Mouse (Mus musculus): ENCODE measurements around the gene Zfp706. TPM values are rescaled to one million over a fixed set of nuclear protein-coding genes. Genes with fewer than 3 reads are reported as not detected.
A peak's percentile ranks its signal among the peaks of the same experiment; 100 is the strongest.

Zfp706 gene
- polyA plus RNA-seq, 1 experiment from 2014 or later = 495 TPM

- DNase-seq (ENCODE audit: low spot score) = no peak
- no peak overlapping the region for H3K4me3 ChIP-seq
- H3K36me3 ChIP-seq = no peaks in the 10 kb centered on the region
- WGBS = 51% methylated on average over 6 of the region's 6 CpGs
- H3K9me3 ChIP-seq = no peaks in the 10 kb centered on the region
- H3K27ac ChIP-seq = peak overlapping the region; percentile 89; the same call in 1 of the 2 replicates
- no peaks in the 10 kb centered on the region for H3K27me3 ChIP-seq (ENCODE audit: insufficient read depth, poor library complexity, severe bottlenecking)
- peaks cover 72% of the 10 kb centered on the region for H3K4me1 ChIP-seq
These were observed 22.0 kb downstream of the Zfp706 start for GRCm38 (mm10) chr15:36985567-36985925.

GRCm38 (mm10) chr15:36984921-36985566 lies 22.5 kb downstream of the Zfp706 start:
- 69% methylated on average over 1 of the region's 1 CpGs for WGBS
- H3K4me3 ChIP-seq = no peak overlapping the region; the same call in 1 of the 2 replicates
- peak overlapping the region; percentile 89 for H3K27ac ChIP-seq
- peaks cover 76% of the 10 kb centered on the region for H3K4me1 ChIP-seq
- H3K27me3 ChIP-seq (ENCODE audit: insufficient read depth, poor library complexity, severe bottlenecking) = no peaks in the 10 kb centered on the region
- H3K9me3 ChIP-seq = no peaks in the 10 kb centered on the region
- no peak for DNase-seq (ENCODE audit: low spot score)
- H3K36me3 ChIP-seq = no peaks in the 10 kb centered on the region

- Histone ChIP-seq H3K27me3 (ENCODE audit: insufficient read depth, poor library complexity, severe bottlenecking) (no peaks in the 10 kb centered on the region), H3K4me1 (peaks cover 68% of the 10 kb centered on the region), H3K36me3 (no peaks in the 10 kb centered on the region), H3K9me3 (no peaks in the 10 kb centered on the region), H3K27ac (peak overlapping the region; percentile 89), H3K4me3 (no peak overlapping the region)
- DNase-seq (ENCODE audit: low spot score) = no peak
- 81% methylated on average over 3 of the region's 3 CpGs for WGBS
These were observed 24.1 kb downstream of the Zfp706 start for GRCm38 (mm10) chr15:36983455-36983854.

DNA sequence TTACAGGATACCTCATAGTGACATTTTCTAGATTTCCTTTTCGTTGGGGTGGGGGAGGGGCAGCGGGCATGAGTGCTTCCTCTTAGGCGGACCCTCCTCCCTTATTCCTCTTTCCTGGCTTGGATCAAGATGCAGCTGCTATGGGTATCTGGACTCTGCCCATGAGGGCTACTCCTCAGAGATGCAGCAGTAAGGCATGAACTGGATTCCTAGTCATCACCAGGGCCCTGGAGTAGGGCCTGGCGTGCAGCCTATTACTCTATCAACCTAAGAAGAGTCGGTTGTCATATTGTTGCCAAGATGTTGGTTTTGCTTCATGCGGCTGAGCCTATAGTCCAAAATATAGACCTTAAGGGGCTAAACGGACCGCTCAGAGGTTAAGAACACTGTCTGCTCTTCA lies 27.3 kb downstream of the Zfp706 start:
- no peak for DNase-seq (ENCODE audit: low spot score)
- Histone ChIP-seq H3K36me3 (no peaks in the 10 kb centered on the region), H3K4me1 (peaks cover 38% of the 10 kb centered on the region), H3K4me3 (peak overlapping the region; percentile 45), H3K9me3 (no peaks in the 10 kb centered on the region), H3K27ac (peak overlapping the region; percentile 74), H3K27me3 (ENCODE audit: insufficient read depth, poor library complexity, severe bottlenecking) (no peaks in the 10 kb centered on the region)
- WGBS = 42% methylated on average over 8 of the region's 8 CpGs

DNA sequence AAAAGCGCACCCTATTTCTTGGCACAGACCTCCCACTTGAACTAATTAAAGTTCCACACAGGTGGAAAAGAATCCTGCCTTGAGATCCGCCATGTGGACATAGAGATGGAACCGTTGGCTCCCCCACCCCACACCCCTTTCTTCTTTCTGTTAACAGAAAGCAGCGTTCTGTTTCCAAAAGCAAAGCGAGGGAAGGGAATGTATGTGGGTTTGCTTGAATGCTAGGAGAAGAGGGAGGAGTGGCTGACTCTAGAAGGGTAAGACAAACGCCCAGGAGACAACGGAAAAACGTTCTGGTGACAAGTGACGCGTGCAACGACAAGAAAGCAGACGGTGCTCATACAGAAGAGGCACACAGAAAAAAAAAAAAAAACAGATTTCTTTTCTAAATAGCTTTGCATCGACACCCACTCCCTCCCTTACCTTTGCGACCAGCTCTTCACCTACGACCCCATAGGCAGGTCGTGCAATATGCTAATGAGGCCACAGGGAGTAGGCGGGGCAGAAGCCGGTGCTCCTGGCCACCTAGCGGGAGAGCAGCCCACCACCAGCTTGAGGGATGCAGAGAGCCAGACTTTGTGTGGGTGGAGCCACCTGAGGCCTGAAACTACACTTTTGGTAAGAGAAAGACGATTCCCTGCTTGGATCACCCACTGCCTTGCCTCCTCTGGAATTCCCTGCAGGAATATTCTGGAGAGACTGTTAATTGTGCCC lies 27.9 kb downstream of the Zfp706 start:
- no peaks in the 10 kb centered on the region for H3K27me3 ChIP-seq (ENCODE audit: insufficient read depth, poor library complexity, severe bottlenecking)
- WGBS = 5% methylated on average over 20 of the region's 20 CpGs
- H3K36me3 ChIP-seq = no peaks in the 10 kb centered on the region
- peak; percentile 92 for DNase-seq (ENCODE audit: low spot score)
- peak overlapping the region; percentile 45 for H3K4me3 ChIP-seq
- H3K9me3 ChIP-seq = no peaks in the 10 kb centered on the region
- peaks cover 38% of the 10 kb centered on the region for H3K4me1 ChIP-seq
- H3K27ac ChIP-seq = peak overlapping the region; percentile 74

DNA sequence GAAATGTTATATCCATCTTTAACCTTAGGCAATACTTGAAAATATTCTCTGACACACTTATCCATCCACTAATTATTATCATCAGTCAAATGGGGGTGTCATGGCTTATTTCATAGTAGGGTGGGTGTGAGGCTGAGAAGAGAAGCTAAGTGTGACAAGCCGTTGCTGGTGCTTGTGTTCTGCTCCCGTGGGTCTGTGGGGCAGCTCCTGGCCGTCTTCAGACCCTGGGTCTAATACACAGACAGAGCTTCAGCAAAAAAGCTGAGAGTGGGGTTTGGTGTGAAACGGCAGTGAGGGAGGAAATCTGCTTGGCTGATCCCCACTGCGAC lies 28.4 kb downstream of the Zfp706 start:
- H3K27ac ChIP-seq = peak overlapping the region; percentile 74
- WGBS = 42% methylated on average over 5 of the region's 5 CpGs

GRCm38 (mm10) chr15:36977823-36978222 lies 29.8 kb downstream of the Zfp706 start:
- no peak overlapping the region for H3K27ac ChIP-seq
- H3K9me3 ChIP-seq = no peaks in the 10 kb centered on the region
- 75% methylated on average over 8 of the region's 8 CpGs for WGBS
- H3K4me3 ChIP-seq = no peak overlapping the region
- H3K36me3 ChIP-seq = no peaks in the 10 kb centered on the region
- H3K4me1 ChIP-seq = peaks cover 39% of the 10 kb centered on the region
- DNase-seq (ENCODE audit: low spot score) = no peak
- no peaks in the 10 kb centered on the region for H3K27me3 ChIP-seq (ENCODE audit: insufficient read depth, poor library complexity, severe bottlenecking)

More for the DNA sequence above, 28.4 kb downstream of the Zfp706 start:
- Histone ChIP-seq H3K9me3 (no peaks in the 10 kb centered on the region), H3K4me3 (peak overlapping the region; percentile 45), H3K36me3 (no peaks in the 10 kb centered on the region), H3K4me1 (peaks cover 38% of the 10 kb centered on the region), H3K27me3 (ENCODE audit: insufficient read depth, poor library complexity, severe bottlenecking) (no peaks in the 10 kb centered on the region)
- DNase-seq (ENCODE audit: low spot score) = no peak

GRCm38 (mm10) chr15:36975690-36976089 lies 31.9 kb downstream of the Zfp706 start:
- H3K9me3 ChIP-seq = no peaks in the 10 kb centered on the region
- 0 out of 2 replicates have a peak overlapping the region, but pooled peaks have one; percentile 42 for H3K27ac ChIP-seq
- H3K4me3 ChIP-seq = no peak overlapping the region
- DNase-seq (ENCODE audit: low spot score) = no peak
- H3K4me1 ChIP-seq = peaks cover 35% of the 10 kb centered on the region
- WGBS = 80% methylated on average over 5 of the region's 5 CpGs
- no peaks in the 10 kb centered on the region for H3K27me3 ChIP-seq (ENCODE audit: insufficient read depth, poor library complexity, severe bottlenecking)
- no peaks in the 10 kb centered on the region for H3K36me3 ChIP-seq

DNA sequence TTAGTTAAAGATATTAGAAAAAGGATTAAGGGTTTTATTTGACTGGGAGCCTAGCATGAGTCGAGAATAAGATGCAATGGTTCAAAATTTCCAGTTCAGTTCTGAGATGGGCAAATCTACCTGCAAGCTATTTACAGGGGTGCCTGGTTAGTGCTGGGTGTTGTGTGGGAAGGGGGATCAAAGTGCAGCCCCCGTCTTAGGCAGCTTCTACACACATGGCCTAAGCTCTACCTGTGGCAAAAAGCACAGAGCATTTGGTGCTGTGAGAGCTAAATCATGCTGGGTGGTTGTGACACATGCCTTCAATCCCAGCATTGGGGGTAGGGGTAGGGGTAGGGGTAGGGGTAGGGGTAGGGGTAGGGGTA lies 32.3 kb downstream of the Zfp706 start:
- no peaks in the 10 kb centered on the region for H3K27me3 ChIP-seq (ENCODE audit: insufficient read depth, poor library complexity, severe bottlenecking)
- no peaks in the 10 kb centered on the region for H3K36me3 ChIP-seq
- H3K4me3 ChIP-seq = no peak overlapping the region
- 84% methylated on average over 2 of the region's 2 CpGs for WGBS
- H3K9me3 ChIP-seq = no peaks in the 10 kb centered on the region
- H3K27ac ChIP-seq = 0 out of 2 replicates have a peak overlapping the region, but pooled peaks have one; percentile 42
- DNase-seq (ENCODE audit: low spot score) = no peak
- H3K4me1 ChIP-seq = peaks cover 32% of the 10 kb centered on the region

- Histone ChIP-seq H3K36me3 (no peaks in the 10 kb centered on the region), H3K4me3 (no peak overlapping the region), H3K27ac (peak overlapping the region; percentile 26; the same call in 1 of the 2 replicates), H3K27me3 (ENCODE audit: insufficient read depth, poor library complexity, severe bottlenecking) (no peaks in the 10 kb centered on the region), H3K9me3 (no peaks in the 10 kb centered on the region), H3K4me1 (peaks cover 27% of the 10 kb centered on the region)
- WGBS = 50% methylated on average over 6 of the region's 6 CpGs
- DNase-seq (ENCODE audit: low spot score) = no peak
These were observed 32.8 kb downstream of the Zfp706 start for GRCm38 (mm10) chr15:36974614-36975255.

DNA sequence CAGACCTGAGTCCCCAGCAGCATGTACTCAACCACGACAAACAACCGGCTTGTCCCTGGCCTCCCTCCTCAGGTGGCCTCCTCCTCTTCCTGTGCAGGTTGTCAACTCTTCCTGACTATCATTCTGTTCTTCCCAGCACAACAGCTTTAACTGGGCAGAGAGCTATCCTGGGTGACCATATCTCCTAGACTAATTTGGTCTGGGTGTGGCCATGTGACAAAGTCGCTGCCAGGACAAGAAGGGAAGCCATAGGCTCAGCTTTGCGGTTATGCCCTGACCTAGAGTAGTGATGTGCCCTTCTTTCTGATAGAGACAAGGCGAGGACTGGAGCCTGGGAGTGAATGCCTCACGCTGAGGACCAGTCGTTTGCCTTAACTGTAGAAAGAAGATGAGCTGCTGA lies 33.9 kb downstream of the Zfp706 start:
- DNase-seq (ENCODE audit: low spot score) = no peak
- 59% methylated on average over 7 of the region's 7 CpGs for WGBS
- Histone ChIP-seq H3K4me3 (no peak overlapping the region), H3K9me3 (no peaks in the 10 kb centered on the region), H3K36me3 (no peaks in the 10 kb centered on the region), H3K27me3 (ENCODE audit: insufficient read depth, poor library complexity, severe bottlenecking) (no peaks in the 10 kb centered on the region), H3K27ac (peak overlapping the region; percentile 30), H3K4me1 (peaks cover 26% of the 10 kb centered on the region)

DNA sequence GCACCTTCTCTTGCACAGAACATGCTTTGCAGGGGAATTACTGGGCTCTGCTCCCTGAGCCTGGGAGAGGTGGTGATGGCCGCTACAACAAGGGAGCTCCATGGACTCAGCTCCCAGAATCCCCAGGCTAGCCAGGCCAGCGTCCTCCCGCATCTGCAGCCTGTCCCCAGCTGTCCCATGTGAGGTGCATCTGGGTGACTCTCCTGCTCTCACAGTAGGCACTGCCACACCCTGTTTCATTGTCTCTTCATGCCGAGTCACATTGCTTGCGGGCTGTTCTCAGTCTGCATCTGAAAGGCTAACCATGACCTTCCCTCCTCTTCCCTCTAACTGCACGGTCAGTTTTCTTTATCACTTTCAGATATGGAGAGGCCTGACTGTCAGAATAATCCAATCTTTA lies 34.3 kb downstream of the Zfp706 start:
- Histone ChIP-seq H3K36me3 (no peaks in the 10 kb centered on the region), H3K9me3 (no peaks in the 10 kb centered on the region), H3K4me3 (no peak overlapping the region), H3K27ac (peak overlapping the region; percentile 30), H3K27me3 (ENCODE audit: insufficient read depth, poor library complexity, severe bottlenecking) (no peaks in the 10 kb centered on the region), H3K4me1 (peaks cover 26% of the 10 kb centered on the region)
- DNase-seq (ENCODE audit: low spot score) = no peak
- 63% methylated on average over 6 of the region's 6 CpGs for WGBS

- DNase-seq (ENCODE audit: low spot score) = no peak
- Histone ChIP-seq H3K27me3 (ENCODE audit: insufficient read depth, poor library complexity, severe bottlenecking) (no peaks in the 10 kb centered on the region), H3K9me3 (no peaks in the 10 kb centered on the region), H3K4me3 (no peak overlapping the region), H3K36me3 (no peaks in the 10 kb centered on the region), H3K4me1 (peaks cover 41% of the 10 kb centered on the region), H3K27ac (no peak overlapping the region)
- 81% methylated on average over 5 of the region's 5 CpGs for WGBS
These were observed 37.8 kb downstream of the Zfp706 start for GRCm38 (mm10) chr15:36969794-36970193.

Data from heart, embryonic 10.5 days (tissue).